8 mouse cellular contexts compared by ENCODE assay signal in genomic region chr4:62518416-62519121, GRCm38 (mm10). TPM values are rescaled to one million over a fixed set of nuclear protein-coding genes. Genes with fewer than 3 reads are reported as not detected.
DNase-seq lines count a peak whose midpoint lies in the region; ATAC-seq and TF ChIP-seq lines count a peak whose summit lies in the region.

No protein-coding gene starts in this region.

- peaks cover 3% of the 10 kb centered on the region for H3K36me3 ChIP-seq in forebrain, embryonic 15.5 days
- no peaks in the 10 kb centered on the region for H3K36me3 ChIP-seq in splenic B cell, adult 2 months (ENCODE audit: control insufficient read depth, insufficient read depth, low read length, poor library complexity, severe bottlenecking)

- peaks cover 21% of the 10 kb centered on the region for H3K4me1 ChIP-seq in forebrain, embryonic 15.5 days
- H3K4me1 ChIP-seq in lung, adult 2 months (ENCODE audit: control insufficient read depth, insufficient read depth, low read length) = peaks cover 6% of the 10 kb centered on the region; the same call in 1 of the 2 replicates

- ATAC-seq in cerebellum, adult (ENCODE audit: insufficient number of reproducible peaks, low FRiP score, low TSS enrichment) = peak; percentile 62
- 0 out of 2 replicates have a peak, but pooled peaks have one; percentile 11 for ATAC-seq in forebrain, embryonic 15.5 days (replicated peaks)

- no peaks in the 10 kb centered on the region for H3K9me3 ChIP-seq in forebrain, embryonic 15.5 days

- peak overlapping the region; percentile 68 for H3K4me2 ChIP-seq in forebrain, embryonic 15.5 days (replicated peaks)

- peak overlapping the region; percentile 23 for H3K9ac ChIP-seq in forebrain, embryonic 15.5 days (replicated peaks)

- TF ChIP-seq POLR2A in lung, adult 2 months (IDR thresholded peaks at IDR 0.05; ENCODE audit: borderline replicate concordance, extremely low read depth, low read depth, low read length) = no peak

- 47% methylated on average over 13 of the region's 13 CpGs for WGBS in forebrain, embryonic 15.5 days
- 40% methylated on average over 13 of the region's 13 CpGs for WGBS in lung, adult 2 months

- peak overlapping the region; percentile 90 for H3K4me3 ChIP-seq in forebrain, embryonic 15.5 days
- peak overlapping the region; percentile 69 for H3K4me3 ChIP-seq in lung, adult 2 months (replicated peaks; ENCODE audit: extremely low read depth, low read depth, low read length)

- no peak overlapping the region for H3K27ac ChIP-seq in forebrain, embryonic 15.5 days (replicated peaks)

- no peaks in the 10 kb centered on the region for H3K27me3 ChIP-seq in forebrain, embryonic 15.5 days
- no peaks in the 10 kb centered on the region for H3K27me3 ChIP-seq in splenic B cell, adult 2 months (ENCODE audit: control insufficient read depth, insufficient read depth, low read length, poor library complexity, severe bottlenecking)

- TF ChIP-seq CTCF in lung, adult 2 months (IDR thresholded peaks at IDR 0.05; ENCODE audit: insufficient read depth, low read length) = no peak

- no peak for DNase-seq in cerebellum, postnatal 4 days (ENCODE audit: low spot score in 2 of 2)
- DNase-seq in adrenal gland, postnatal 36 days = peak; percentile 53 to 68
- peak; percentile 84 for DNase-seq in kidney, adult 11 months
- peak; percentile 55 for DNase-seq in lung, adult 2 months
- DNase-seq in splenic B cell, adult 2 months (ENCODE audit: low read depth, low spot score) = peak; percentile 45
- DNase-seq in right cerebral cortex, postnatal 25 days = no peak

RNA-seq across cellular contexts. Expression of gene Alad, which starts 1.1 kb away (rescaled TPM):
- 10 to 100 TPM; 86.9 to 99.8 TPM for total RNA-seq in adrenal gland, postnatal 36 days (2021)
- polyA plus RNA-seq in forebrain, embryonic 15.5 days (2015; fragmentation: Nextera tagmentation; extraction: Ambion mirVana) = 63.3 and 64.3 TPM in 2 replicates
- 139 and 141 TPM in 2 replicates for polyA plus RNA-seq in lung, adult 2 months (2012; rRNA removed)

RNA-seq across cellular contexts. Expression of gene Pole3, which starts 6.3 kb away (rescaled TPM):
- total RNA-seq in adrenal gland, postnatal 36 days (2021) = 10 to 100 TPM; 48.7 to 52.0 TPM
- polyA plus RNA-seq in forebrain, embryonic 15.5 days (2015; fragmentation: Nextera tagmentation; extraction: Ambion mirVana) = 83.9 and 88.4 TPM in 2 replicates
- polyA plus RNA-seq in lung, adult 2 months (2012; rRNA removed) = 8.9 and 16.1 TPM in 2 replicates

RNA-seq across cellular contexts. Expression of gene 4933430I17Rik, which starts 6.6 kb away (rescaled TPM):
- total RNA-seq in adrenal gland, postnatal 36 days (2021) = under 1 TPM; 0.36 to 0.56 TPM
- 0.60 and 0.79 TPM in 2 replicates for polyA plus RNA-seq in forebrain, embryonic 15.5 days (2015; fragmentation: Nextera tagmentation; extraction: Ambion mirVana)
- 0.08 and 0.15 TPM in 2 replicates for polyA plus RNA-seq in lung, adult 2 months (2012; rRNA removed)

RNA-seq across cellular contexts. Expression of gene Hdhd3, which starts 15.3 kb away (rescaled TPM):
- total RNA-seq in adrenal gland, postnatal 36 days (2021) = 10 to 100 TPM; 12.3 to 15.6 TPM
- polyA plus RNA-seq in forebrain, embryonic 15.5 days (2015; fragmentation: Nextera tagmentation; extraction: Ambion mirVana) = 10.8 TPM in 2 replicates
- polyA plus RNA-seq in lung, adult 2 months (2012; rRNA removed) = 10.0 and 14.1 TPM in 2 replicates

RNA-seq across cellular contexts. Expression of gene Bspry, which starts 38.7 kb away (rescaled TPM):
- total RNA-seq in adrenal gland, postnatal 36 days (2021) = 1 to 10 TPM; 3.0 to 6.1 TPM
- polyA plus RNA-seq in forebrain, embryonic 15.5 days (2015; fragmentation: Nextera tagmentation; extraction: Ambion mirVana) = 0.78 and 0.85 TPM in 2 replicates
- 26.0 and 31.0 TPM in 2 replicates for polyA plus RNA-seq in lung, adult 2 months (2012; rRNA removed)

Comparison
In these comparisons a context has a peak if more than half of its experiments do, and no peak if none do; other contexts are left out.
1. DNase-seq: peak in adrenal gland, postnatal 36 days (2 of 2), kidney, adult 11 months (single experiment), lung, adult 2 months (single experiment) and splenic B cell, adult 2 months (single experiment); none in cerebellum, postnatal 4 days (0 of 2) and right cerebral cortex, postnatal 25 days (single experiment).